Mouse (Mus musculus) lung, postnatal 0 days (tissue): ENCODE measurements at regions not wholly inside any gene's neighbourhood (a gene's known extent, or its start where the extent isn't known, plus 50 kb on each side); places are given as distances from the start of the nearest gene placed in this dataset.

Experiments
- ATAC-seq: fragments of 200-750 bp; cut with Nextera tagmentation; 2 replicates; pipeline ENCODE4 v1.8.0; 2017; ENCODE audit warnings: moderate library complexity
- DNase-seq: peaks from one replicate; pipeline ENCODE4 v3.0.0-alpha.2; 2016; ENCODE audit warnings: low spot score
- H3K27ac ChIP-seq: fragments of 300-500 bp; sonication (generic); 2 replicates; pipeline ENCODE4 v1.5.1; 2014; ENCODE audit warnings: antibody characterized with exemption, mild to moderate bottlenecking, low read length, mixed read lengths
- H3K27me3 ChIP-seq: fragments of 300-500 bp; sonication (generic); replicated peaks from 2 replicates; pipeline ENCODE4 v1.6.1; 2014; ENCODE audit warnings: low read length, mixed read lengths; ENCODE audit not compliant: insufficient read depth
- H3K36me3 ChIP-seq: fragments of 300-500 bp; sonication (generic); 2 replicates; pipeline ENCODE4 v1.6.1; 2014; ENCODE audit warnings: low read length, mixed read lengths; ENCODE audit not compliant: insufficient read depth
- H3K4me1 ChIP-seq: fragments of 300-500 bp; sonication (generic); 2 replicates; pipeline ENCODE4 v1.6.1; 2014; ENCODE audit warnings: antibody characterized with exemption, low read depth, low read length, mixed read lengths; ENCODE audit not compliant: insufficient read depth
- H3K4me2 ChIP-seq: fragments of 300-500 bp; sonication (generic); replicated peaks from 2 replicates; pipeline ENCODE4 v1.6.1; 2014; ENCODE audit warnings: low read depth, mild to moderate bottlenecking, low read length, moderate library complexity, mixed read lengths
- H3K4me3 ChIP-seq: fragments of 300-500 bp; sonication (generic); 2 replicates; pipeline ENCODE4 v1.5.1; 2014; ENCODE audit warnings: low read depth, low read length
- H3K9ac ChIP-seq: fragments of 300-500 bp; sonication (generic); replicated peaks from 2 replicates; pipeline ENCODE4 v1.6.1; 2014; ENCODE audit warnings: low read depth, mild to moderate bottlenecking
- H3K9me3 ChIP-seq: fragments of 300-500 bp; sonication (generic); 2 replicates; pipeline ENCODE4 v1.6.1; 2016; ENCODE audit warnings: low read length, mixed read lengths
- CTCF ChIP-seq: IDR thresholded peaks from 2 replicates; pipeline ENCODE4 v1.5.1; 2016; ENCODE audit warnings: antibody characterized with exemption, mild to moderate bottlenecking
- EP300 ChIP-seq: IDR thresholded peaks from 2 replicates; pipeline ENCODE4 v1.6.1; 2016; ENCODE audit warnings: antibody characterized with exemption, mild to moderate bottlenecking, control low read depth
- WGBS: fragments of 180-500 bp; shearing (Covaris S2); extraction: QIAGEN DNeasy Blood & Tissue Kit; methylation state at CpG from one replicate; pipeline ENCODE4 v1.1.7; 2014; 5-methylcytosine and 5-hydroxymethylcytosine counted together

DNA sequence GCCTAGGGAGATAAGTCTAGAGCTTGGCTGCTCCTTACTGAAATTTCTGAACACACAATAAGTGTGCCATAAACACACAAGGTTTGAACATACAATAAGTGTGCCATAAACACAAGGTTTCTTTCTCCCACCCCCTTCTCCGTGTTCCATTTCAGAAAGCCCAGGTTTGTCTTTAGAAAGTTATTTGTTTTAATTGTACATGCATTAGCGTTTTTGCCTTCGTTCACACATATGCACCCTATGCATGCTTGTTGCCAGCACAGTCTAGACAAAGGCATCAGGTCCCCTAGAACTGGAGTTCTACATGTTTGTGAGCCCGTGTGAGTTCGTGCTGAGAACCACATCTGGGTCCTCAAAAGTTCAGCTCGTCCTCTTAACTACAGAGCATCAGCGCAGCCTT lies 64.0 kb upstream of the Gpc5 start:
- Histone ChIP-seq H3K9me3 (no peaks in the 10 kb centered on the region), H3K9ac (no peak overlapping the region), H3K4me1 (no peaks in the 10 kb centered on the region), H3K36me3 (no peaks in the 10 kb centered on the region), H3K27me3 (no peaks in the 10 kb centered on the region; the same call in 1 of the 2 replicates), H3K4me2 (no peak overlapping the region), H3K4me3 (no peak overlapping the region), H3K27ac (no peak overlapping the region)
- ATAC-seq = no peak
- TF ChIP-seq EP300 (no peak), CTCF (no peak)
- no peak for DNase-seq
- 79% methylated on average over 7 of the region's 7 CpGs for WGBS

DNA sequence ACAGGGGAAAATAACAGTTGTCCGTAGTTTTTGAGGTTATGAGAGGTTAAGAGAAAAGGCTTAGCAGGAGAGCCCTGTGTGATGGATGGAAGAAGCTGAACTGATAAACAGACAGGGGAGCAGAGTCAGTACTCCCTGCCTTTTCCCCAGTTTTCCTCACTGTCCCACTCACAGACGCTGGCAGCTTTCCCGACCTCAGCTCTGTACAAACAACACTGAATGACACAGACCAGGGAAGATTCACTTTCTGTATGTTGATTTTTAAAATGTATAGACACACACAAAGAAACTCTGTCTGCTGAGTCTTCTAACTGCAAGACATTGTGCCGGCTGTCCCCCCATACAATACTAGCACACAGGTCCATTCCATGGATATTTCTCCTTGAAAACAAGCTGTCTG lies 60.3 kb upstream of the Gpc5 start:
- Histone ChIP-seq H3K27me3 (no peaks in the 10 kb centered on the region; the same call in 1 of the 2 replicates), H3K36me3 (no peaks in the 10 kb centered on the region), H3K9ac (no peak overlapping the region), H3K4me2 (no peak overlapping the region), H3K4me1 (no peaks in the 10 kb centered on the region), H3K9me3 (no peaks in the 10 kb centered on the region), H3K4me3 (no peak overlapping the region), H3K27ac (no peak overlapping the region)
- no peak for TF ChIP-seq CTCF
- no peak for TF ChIP-seq EP300
- ATAC-seq = no peak
- WGBS = 36% methylated on average over 4 of the region's 4 CpGs
- DNase-seq = no peak

DNA sequence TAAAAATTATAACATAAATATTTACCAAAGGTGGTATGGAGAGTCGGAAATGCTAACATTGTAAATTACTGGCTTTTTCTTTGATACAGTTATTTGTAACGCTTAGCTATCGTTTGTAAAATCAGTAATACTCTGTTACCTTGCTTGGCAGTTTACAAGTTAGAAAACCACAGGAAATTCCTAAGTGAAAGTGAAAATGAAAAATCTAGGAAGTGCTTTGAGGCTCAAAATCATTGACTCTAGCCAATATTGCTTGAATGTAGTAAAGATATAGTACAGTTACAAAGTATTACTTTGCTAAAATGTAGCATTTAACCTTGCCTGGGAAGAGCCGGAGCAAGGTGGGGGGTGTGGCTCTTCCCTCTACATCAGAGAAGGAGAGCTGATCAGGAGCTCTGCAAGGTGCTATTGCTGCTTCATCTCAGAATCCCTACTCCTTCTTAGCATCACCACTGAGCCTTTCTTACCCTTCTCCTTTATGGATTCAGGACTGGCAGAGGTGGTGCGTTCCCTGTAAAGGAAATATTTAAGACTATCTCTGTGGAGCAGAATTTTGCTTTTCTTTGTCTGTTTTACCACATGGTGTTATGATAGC lies 58.5 kb upstream of the Gpc5 start:
- no peak for ATAC-seq
- Histone ChIP-seq H3K9ac (no peak overlapping the region), H3K27me3 (no peaks in the 10 kb centered on the region), H3K4me3 (no peak overlapping the region), H3K4me1 (no peaks in the 10 kb centered on the region), H3K36me3 (no peaks in the 10 kb centered on the region), H3K4me2 (no peak overlapping the region), H3K27ac (no peak overlapping the region), H3K9me3 (no peaks in the 10 kb centered on the region)
- WGBS = 69% methylated on average over 5 of the region's 5 CpGs
- TF ChIP-seq CTCF (no peak), EP300 (no peak)
- no peak for DNase-seq

DNA sequence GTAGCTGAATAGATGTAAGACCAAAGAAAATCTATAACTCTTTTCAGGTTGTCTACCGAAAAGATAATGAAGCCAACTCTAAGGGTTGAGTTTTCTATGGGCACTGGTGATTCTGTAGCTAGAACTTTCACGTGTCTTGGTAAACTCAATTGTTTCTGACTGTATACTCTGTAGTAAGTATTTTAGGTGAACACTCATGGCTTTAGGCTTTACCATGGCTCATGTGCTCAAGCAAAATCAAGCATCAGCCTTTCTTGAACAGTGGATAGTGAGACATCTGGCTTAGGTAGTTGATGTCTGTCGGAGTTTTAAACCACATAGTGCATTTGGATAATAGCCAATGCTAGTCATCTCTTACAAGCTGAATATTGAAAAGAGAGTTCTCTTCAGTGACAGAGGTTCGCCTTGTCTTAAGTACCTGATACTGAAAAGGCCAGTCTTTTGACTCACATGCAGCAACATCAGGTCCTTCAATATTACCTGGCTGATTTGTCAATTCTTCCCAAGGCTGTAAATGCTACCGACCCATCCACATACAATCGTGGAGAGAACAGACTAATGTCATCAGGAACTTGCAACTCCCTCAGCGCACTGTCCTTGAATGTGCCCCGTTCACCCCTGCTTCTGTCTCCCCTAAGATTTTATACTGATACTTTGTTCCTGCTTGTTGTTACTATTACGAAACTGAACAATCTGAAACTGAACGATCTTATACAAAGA lies 57.1 kb upstream of the Gpc5 start:
- H3K4me3 ChIP-seq = no peak overlapping the region
- no peak for TF ChIP-seq CTCF
- no peak for TF ChIP-seq EP300

DNA sequence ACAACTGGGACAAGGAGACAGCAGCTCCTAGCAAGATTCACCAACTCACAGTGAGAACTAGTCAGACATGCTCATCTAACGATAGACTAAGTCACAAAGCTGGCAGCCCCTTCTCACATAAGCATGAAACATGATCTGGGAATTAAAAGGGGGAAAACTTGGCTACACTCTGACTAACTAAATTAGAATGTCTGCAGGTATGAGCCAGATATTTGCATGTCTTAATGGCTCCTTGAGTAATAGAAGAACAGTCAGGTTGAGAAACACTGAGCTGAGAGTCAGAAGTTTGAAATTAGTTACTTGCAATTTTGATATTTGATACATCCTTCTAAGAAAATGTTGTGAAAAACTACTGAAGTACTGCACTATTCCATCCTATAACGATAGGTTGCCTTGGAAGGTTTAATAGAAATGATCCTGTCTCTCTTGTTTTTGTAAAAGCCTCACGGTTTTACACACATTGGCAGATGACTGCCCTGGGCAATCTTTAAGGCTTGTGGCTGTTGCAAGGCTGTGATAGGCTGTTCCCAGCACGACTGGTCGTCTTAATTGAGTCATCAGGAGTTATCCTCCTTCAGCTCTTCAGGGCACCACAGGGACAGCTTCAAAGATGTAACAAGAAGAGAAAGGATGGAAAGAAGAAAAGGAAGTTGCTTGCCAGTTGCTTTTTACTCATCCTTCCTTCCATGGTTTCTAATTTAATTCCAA lies 54.8 kb upstream of the Gpc5 start:
- H3K36me3 ChIP-seq = no peaks in the 10 kb centered on the region
- no peaks in the 10 kb centered on the region for H3K27me3 ChIP-seq
- no peak overlapping the region for H3K9ac ChIP-seq
- no peak overlapping the region for H3K4me2 ChIP-seq
- H3K4me3 ChIP-seq = no peak overlapping the region
- H3K4me1 ChIP-seq = no peaks in the 10 kb centered on the region; the same call in 1 of the 2 replicates
- ATAC-seq (no peak), DNase-seq (no peak)
- no peak overlapping the region for H3K27ac ChIP-seq
- TF ChIP-seq CTCF = no peak
- TF ChIP-seq EP300 = no peak
- 42% methylated on average over 5 of the region's 5 CpGs for WGBS
- H3K9me3 ChIP-seq = no peaks in the 10 kb centered on the region

More for the DNA sequence above, 57.1 kb upstream of the Gpc5 start:
- Histone ChIP-seq H3K4me1 (no peaks in the 10 kb centered on the region), H3K36me3 (no peaks in the 10 kb centered on the region), H3K9me3 (no peaks in the 10 kb centered on the region), H3K27ac (no peak overlapping the region), H3K9ac (no peak overlapping the region), H3K4me2 (no peak overlapping the region), H3K27me3 (no peaks in the 10 kb centered on the region)
- 79% methylated on average over 10 of the region's 10 CpGs for WGBS
- ATAC-seq = no peak
- DNase-seq = no peak

DNA sequence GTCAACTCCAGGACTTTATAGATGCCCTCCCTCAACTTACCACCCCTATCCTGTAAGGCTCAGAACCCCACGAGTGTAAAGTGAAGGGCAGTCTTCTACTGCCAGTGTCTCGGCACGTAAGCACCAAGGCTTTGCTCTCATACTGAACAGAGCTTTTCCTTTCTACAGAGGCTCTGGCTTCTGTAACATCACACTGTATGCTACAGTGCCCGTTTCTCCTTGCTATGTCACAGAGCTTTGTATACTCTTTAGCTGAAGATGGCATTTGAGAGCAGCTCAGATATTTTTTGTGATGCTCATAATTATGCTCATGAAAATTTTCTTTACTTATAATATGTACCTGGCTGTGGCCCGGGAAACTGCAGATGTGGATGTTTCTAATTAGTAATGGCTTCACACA lies 53.2 kb upstream of the Gpc5 start:
- no peak for TF ChIP-seq CTCF
- TF ChIP-seq EP300 = no peak
- DNase-seq (no peak), ATAC-seq (no peak)
- WGBS = 73% methylated on average over 5 of the region's 5 CpGs
- Histone ChIP-seq H3K4me2 (no peak overlapping the region), H3K36me3 (peaks cover 3% of the 10 kb centered on the region), H3K9me3 (no peaks in the 10 kb centered on the region), H3K4me1 (no peaks in the 10 kb centered on the region; the same call in 1 of the 2 replicates), H3K27ac (no peak overlapping the region), H3K27me3 (no peaks in the 10 kb centered on the region), H3K9ac (no peak overlapping the region), H3K4me3 (no peak overlapping the region)
